Mouse (Mus musculus) erythroblast, adult 5-6 weeks (primary cell): ENCODE measurements around the gene Best3. TPM values are rescaled to one million over a fixed set of nuclear protein-coding genes. Genes with fewer than 3 reads are reported as not detected.

Source experiments
- ATAC-seq: replicated peaks from 2 replicates; pipeline ENCODE4 v1.8.0; 2016; ENCODE audit warnings: moderate number of reproducible peaks, mild to moderate bottlenecking, moderate TSS enrichment, inconsistent platforms; ENCODE audit not compliant: poor library complexity, low FRiP score, severe bottlenecking
- total RNA-seq, 2 experiments: library from RNA; stranded (forward) in 1 of 2; stranded (reverse) in 1 of 2; fragments of 150-400 nt in 1 of 2; fragments of 200-764, 138-1000 nt in 1 of 2; gene quantifications; 2 replicates each; pipeline versions ENCODE4 v1.2.3 to v1.2.4; 2015 to 2017; ENCODE audit warnings: low replicate concordance in 2 of 2

Best3 gene
- total RNA-seq, 2 experiments from 2014 or later, result not detected

- ATAC-seq, result no peak
Measured at GRCm38 (mm10) chr10:116977455-116977854, 8.7 kb upstream of the Best3 start.

GRCm38 (mm10) chr10:116977858-116978257 is 8.3 kb upstream of the Best3 start:
- ATAC-seq, result no peak

- ATAC-seq, result no peak
Measured at GRCm38 (mm10) chr10:116978841-116979240, 7.3 kb upstream of the Best3 start.

- no peak for ATAC-seq
Measured at GRCm38 (mm10) chr10:116980273-116980672, 5.8 kb upstream of the Best3 start.

- peak; percentile 68 for ATAC-seq
Measured at GRCm38 (mm10) chr10:116980888-116981287, 5.2 kb upstream of the Best3 start.

- no peak for ATAC-seq
Measured at GRCm38 (mm10) chr10:116982526-116982925, 3.6 kb upstream of the Best3 start.

GRCm38 (mm10) chr10:116984836-116985235 is 1.3 kb upstream of the Best3 start:
- ATAC-seq, result no peak

- no peak for ATAC-seq
Measured at GRCm38 (mm10) chr10:116993971-116994370, 7.9 kb downstream of the Best3 start.

- no peak for ATAC-seq
Measured at GRCm38 (mm10) chr10:116995162-116995561, 9.0 kb downstream of the Best3 start.

- no peak for ATAC-seq
Measured at GRCm38 (mm10) chr10:116995584-116996235, 9.6 kb downstream of the Best3 start.

- no peak for ATAC-seq
Measured at GRCm38 (mm10) chr10:116996236-116996600, 10.1 kb downstream of the Best3 start.

- ATAC-seq, result no peak
Measured at GRCm38 (mm10) chr10:116998716-116999455, 12.8 kb downstream of the Best3 start.

GRCm38 (mm10) chr10:117000975-117001374 is 14.9 kb downstream of the Best3 start:
- no peak for ATAC-seq

GRCm38 (mm10) chr10:117004695-117005094 is 18.6 kb downstream of the Best3 start:
- ATAC-seq, result no peak

GRCm38 (mm10) chr10:117005707-117006464 is 19.8 kb downstream of the Best3 start:
- no peak for ATAC-seq

GRCm38 (mm10) chr10:117009691-117010090 is 23.6 kb downstream of the Best3 start:
- no peak for ATAC-seq

GRCm38 (mm10) chr10:117011047-117011446 is 24.9 kb downstream of the Best3 start:
- ATAC-seq, result no peak

GRCm38 (mm10) chr10:117013689-117014390 is 27.7 kb downstream of the Best3 start:
- ATAC-seq, result no peak

GRCm38 (mm10) chr10:117014565-117014964 is 28.5 kb downstream of the Best3 start:
- no peak for ATAC-seq

GRCm38 (mm10) chr10:117018281-117018840 is 32.2 kb downstream of the Best3 start:
- no peak for ATAC-seq
